Mouse (Mus musculus): ENCODE data around the gene Sall4. TPM values are rescaled to one million over a fixed set of nuclear protein-coding genes. Genes with fewer than 3 reads are reported as not detected.

The Sall4 gene
- total and polyA plus RNA-seq, 3 experiments: 0.11 TPM; not detected in 2

DNA sequence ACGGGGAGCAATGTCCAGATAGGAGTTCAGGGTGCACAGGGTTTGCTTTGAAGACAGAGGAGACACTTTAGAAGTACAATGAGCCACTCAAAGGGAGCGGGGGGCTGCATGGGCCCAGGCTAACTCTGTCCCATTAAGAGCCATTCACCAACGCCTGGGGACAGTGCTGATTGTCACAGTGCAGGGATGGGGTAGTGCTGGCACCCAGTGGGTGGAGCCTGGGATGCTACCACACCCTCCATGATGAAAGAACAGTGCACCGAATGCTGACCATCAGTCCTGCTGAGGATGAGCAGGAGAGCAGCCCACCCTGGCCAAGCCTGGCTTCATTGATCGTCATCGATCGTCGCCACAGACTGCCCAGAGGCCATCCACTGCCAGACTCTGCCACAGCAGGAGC lies 36.5 kb downstream of the Sall4 start:
- peaks cover 81% of the 10 kb centered on the region for H3K9me3 ChIP-seq (replicated peaks)
- ATAC-seq (ENCODE audit: extremely low read depth, insufficient number of reproducible peaks, low FRiP score, poor library complexity, severe bottlenecking): no peak
- no peak overlapping the region for H3K4me3 ChIP-seq (ENCODE audit: low read depth, low read length)

DNA sequence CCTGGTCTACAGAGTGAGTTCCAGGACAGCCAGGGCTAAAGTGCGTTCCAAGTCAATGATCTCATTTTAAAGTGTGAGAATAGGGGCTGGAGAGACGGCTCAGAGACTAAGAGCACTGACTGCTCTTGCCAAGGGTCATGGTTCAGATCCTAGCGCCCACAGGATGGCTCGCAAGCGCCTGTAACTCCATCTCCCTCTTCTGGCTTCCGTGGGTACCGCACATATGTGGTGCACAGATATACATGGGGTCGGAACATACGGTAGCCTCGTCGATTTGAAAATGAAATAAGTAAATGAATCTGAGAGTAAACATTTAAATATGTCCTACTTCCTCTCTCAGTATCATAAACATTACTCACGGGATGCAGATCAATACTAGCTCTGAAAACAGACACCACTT lies 38.0 kb downstream of the Sall4 start:
- no peaks in the 10 kb centered on the region for H3K4me1 ChIP-seq (ENCODE audit: insufficient read depth, low read depth, low read length)
- TF ChIP-seq GATA2 (IDR thresholded peaks at IDR 0.05; ENCODE audit: borderline replicate concordance, low read depth, low read length): no peak
- no peak for TF ChIP-seq POLR2AphosphoS5 (IDR thresholded peaks at IDR 0.05; ENCODE audit: insufficient replicate concordance, low read depth, low read length)
- no peak for TF ChIP-seq CTCF (IDR thresholded peaks at IDR 0.05; ENCODE audit: low read depth, low read length)
- TF ChIP-seq GATA1 (IDR thresholded peaks at IDR 0.05; ENCODE audit: borderline replicate concordance, low read length): no peak
- ATAC-seq (ENCODE audit: extremely low read depth, insufficient number of reproducible peaks, low FRiP score, poor library complexity, severe bottlenecking): no peak
- H3K4me3 ChIP-seq (ENCODE audit: low read depth, low read length): no peak overlapping the region
- DNase-seq (ENCODE audit: low spot score): no peak
- no peaks in the 10 kb centered on the region for H3K27me3 ChIP-seq (ENCODE audit: insufficient read depth, low read length)
- H3K9me3 ChIP-seq (replicated peaks): peaks cover 80% of the 10 kb centered on the region
- no peaks in the 10 kb centered on the region for H3K36me3 ChIP-seq (replicated peaks)

More for the DNA sequence above, 36.5 kb downstream of the Sall4 start:
- no peaks in the 10 kb centered on the region for H3K36me3 ChIP-seq (replicated peaks)
- H3K27me3 ChIP-seq (ENCODE audit: insufficient read depth, low read length): no peaks in the 10 kb centered on the region
- no peaks in the 10 kb centered on the region for H3K4me1 ChIP-seq (ENCODE audit: insufficient read depth, low read depth, low read length)
- TF ChIP-seq POLR2AphosphoS5 (IDR thresholded peaks at IDR 0.05; ENCODE audit: insufficient replicate concordance, low read depth, low read length): no peak
- no peak for TF ChIP-seq GATA1 (IDR thresholded peaks at IDR 0.05; ENCODE audit: borderline replicate concordance, low read length)
- TF ChIP-seq GATA2 (IDR thresholded peaks at IDR 0.05; ENCODE audit: borderline replicate concordance, low read depth, low read length): no peak
- no peak for TF ChIP-seq CTCF (IDR thresholded peaks at IDR 0.05; ENCODE audit: low read depth, low read length)
- TF ChIP-seq TAL1 (conservative IDR thresholded peaks at IDR 0.05; ENCODE audit: low read depth, low read length): no peak
- DNase-seq (ENCODE audit: low spot score): no peak

DNA sequence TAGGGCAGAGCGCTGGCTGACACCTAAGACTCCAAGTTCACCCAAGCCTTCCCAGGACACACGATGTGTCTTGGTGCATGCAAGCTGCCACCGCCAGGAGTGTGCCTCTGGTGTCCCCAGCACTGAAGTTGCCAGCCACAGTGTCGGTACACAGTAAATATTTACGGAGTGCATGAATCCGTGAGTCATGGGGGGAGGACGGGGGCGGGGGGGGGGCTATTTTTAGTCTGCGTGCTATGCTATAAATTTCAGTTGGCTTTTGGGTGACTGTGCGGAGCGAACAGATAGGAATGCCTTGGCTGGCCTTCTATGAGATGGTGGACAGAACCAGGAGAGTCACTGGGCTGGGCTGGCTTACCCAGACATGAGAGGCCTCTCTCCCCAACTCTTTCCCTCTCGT lies 39.7 kb downstream of the Sall4 start:
- Histone ChIP-seq H3K4me3 (ENCODE audit: low read depth, low read length) (no peak overlapping the region), H3K4me1 (ENCODE audit: insufficient read depth, low read depth, low read length) (no peaks in the 10 kb centered on the region), H3K27me3 (ENCODE audit: insufficient read depth, low read length) (no peaks in the 10 kb centered on the region), H3K36me3 (replicated peaks) (no peaks in the 10 kb centered on the region), H3K9me3 (replicated peaks) (peaks cover 82% of the 10 kb centered on the region)
- no peak for TF ChIP-seq POLR2AphosphoS5 (IDR thresholded peaks at IDR 0.05; ENCODE audit: insufficient replicate concordance, low read depth, low read length)
- ATAC-seq (ENCODE audit: extremely low read depth, insufficient number of reproducible peaks, low FRiP score, poor library complexity, severe bottlenecking) (no peak), DNase-seq (ENCODE audit: low spot score) (no peak)

DNA sequence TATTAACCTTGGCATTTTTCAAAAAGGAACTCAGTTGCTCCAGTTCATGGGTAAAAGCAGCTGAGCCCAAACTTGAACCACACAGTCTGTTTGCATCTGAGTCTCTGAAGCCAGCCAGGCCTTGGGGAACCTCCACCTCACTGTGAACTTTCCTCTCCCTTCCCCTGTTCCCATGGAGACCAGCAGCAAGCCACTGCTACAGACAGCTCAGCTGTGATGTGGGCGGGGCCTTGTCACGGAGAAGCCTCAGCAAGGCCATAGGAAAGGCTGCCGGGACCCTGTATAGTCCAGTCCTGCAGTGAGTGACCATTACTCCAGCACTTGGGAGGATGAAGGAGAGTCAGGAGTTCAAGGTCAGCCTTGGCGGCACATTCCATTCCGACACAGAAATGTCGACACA lies 41.7 kb downstream of the Sall4 start:
- H3K4me3 ChIP-seq (ENCODE audit: low read depth, low read length): no peak overlapping the region

DNA sequence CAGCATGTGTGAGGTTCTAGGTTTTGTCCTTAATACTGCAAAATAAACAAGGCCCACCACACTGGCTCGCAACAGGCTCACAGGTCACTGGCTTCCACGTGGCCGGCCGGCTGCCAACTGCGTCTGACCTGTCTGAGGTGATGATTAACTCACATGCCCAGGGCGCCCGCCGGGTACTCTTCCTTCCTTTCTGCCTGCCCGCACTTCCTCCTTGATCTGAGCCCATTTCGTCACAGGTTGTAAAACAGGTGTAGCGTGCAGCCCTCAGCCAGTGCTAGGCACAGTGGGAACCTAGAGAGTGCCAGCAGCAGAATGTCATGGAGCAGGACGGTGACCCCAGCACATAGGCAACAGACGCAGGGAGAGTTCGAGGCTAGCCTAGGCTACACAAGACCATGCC lies 46.4 kb downstream of the Sall4 start:
- DNase-seq (ENCODE audit: low spot score) (no peak), ATAC-seq (ENCODE audit: extremely low read depth, insufficient number of reproducible peaks, low FRiP score, poor library complexity, severe bottlenecking) (no peak)
- Histone ChIP-seq H3K4me1 (ENCODE audit: insufficient read depth, low read depth, low read length) (no peaks in the 10 kb centered on the region), H3K9me3 (replicated peaks) (peaks cover 75% of the 10 kb centered on the region), H3K36me3 (replicated peaks) (no peaks in the 10 kb centered on the region), H3K27me3 (ENCODE audit: insufficient read depth, low read length) (no peaks in the 10 kb centered on the region), H3K4me3 (ENCODE audit: low read depth, low read length) (no peak overlapping the region)
- no peak for TF ChIP-seq POLR2AphosphoS5 (IDR thresholded peaks at IDR 0.05; ENCODE audit: insufficient replicate concordance, low read depth, low read length)
- TF ChIP-seq TAL1 (conservative IDR thresholded peaks at IDR 0.05; ENCODE audit: low read depth, low read length): no peak
- no peak for TF ChIP-seq GATA2 (IDR thresholded peaks at IDR 0.05; ENCODE audit: borderline replicate concordance, low read depth, low read length)
- no peak for TF ChIP-seq GATA1 (IDR thresholded peaks at IDR 0.05; ENCODE audit: borderline replicate concordance, low read length)
- no peak for TF ChIP-seq CTCF (IDR thresholded peaks at IDR 0.05; ENCODE audit: low read depth, low read length)

More for the DNA sequence above, 41.7 kb downstream of the Sall4 start:
- Histone ChIP-seq H3K4me1 (ENCODE audit: insufficient read depth, low read depth, low read length) (no peaks in the 10 kb centered on the region), H3K36me3 (replicated peaks) (no peaks in the 10 kb centered on the region), H3K9me3 (replicated peaks) (peaks cover 82% of the 10 kb centered on the region), H3K27me3 (ENCODE audit: insufficient read depth, low read length) (no peaks in the 10 kb centered on the region)
- ATAC-seq (ENCODE audit: extremely low read depth, insufficient number of reproducible peaks, low FRiP score, poor library complexity, severe bottlenecking) (no peak), DNase-seq (ENCODE audit: low spot score) (no peak)
- TF ChIP-seq GATA2 (IDR thresholded peaks at IDR 0.05; ENCODE audit: borderline replicate concordance, low read depth, low read length): no peak
- no peak for TF ChIP-seq TAL1 (conservative IDR thresholded peaks at IDR 0.05; ENCODE audit: low read depth, low read length)

DNA sequence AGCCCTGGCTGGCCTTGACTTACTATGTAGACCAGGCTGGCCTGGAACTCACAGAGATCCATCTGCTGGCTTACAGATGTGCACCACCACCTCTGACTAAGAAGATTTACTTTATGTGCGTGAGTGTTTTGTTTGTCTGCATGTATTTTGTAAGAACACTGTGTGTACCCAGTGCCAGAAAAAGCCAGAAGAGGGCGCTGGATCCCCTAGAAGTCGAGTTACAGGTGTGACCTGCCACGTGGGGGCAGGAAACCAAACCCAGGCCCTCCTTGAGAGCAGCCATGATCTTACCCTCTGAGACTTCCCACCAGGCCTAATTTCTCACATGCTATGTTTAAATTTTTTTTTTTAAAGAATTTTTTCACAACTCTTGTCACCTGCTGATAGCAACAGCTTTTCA lies 48.0 kb downstream of the Sall4 start:
- H3K36me3 ChIP-seq (replicated peaks): no peaks in the 10 kb centered on the region
- H3K4me3 ChIP-seq (ENCODE audit: low read depth, low read length): no peak overlapping the region
- H3K4me1 ChIP-seq (ENCODE audit: insufficient read depth, low read depth, low read length): no peaks in the 10 kb centered on the region
- ATAC-seq (ENCODE audit: extremely low read depth, insufficient number of reproducible peaks, low FRiP score, poor library complexity, severe bottlenecking) (no peak), DNase-seq (ENCODE audit: low spot score) (no peak)
- H3K9me3 ChIP-seq (replicated peaks): peaks cover 69% of the 10 kb centered on the region
- no peak for TF ChIP-seq GATA1 (IDR thresholded peaks at IDR 0.05; ENCODE audit: borderline replicate concordance, low read length)
- TF ChIP-seq CTCF (IDR thresholded peaks at IDR 0.05; ENCODE audit: low read depth, low read length): no peak
- no peaks in the 10 kb centered on the region for H3K27me3 ChIP-seq (ENCODE audit: insufficient read depth, low read length)

DNA sequence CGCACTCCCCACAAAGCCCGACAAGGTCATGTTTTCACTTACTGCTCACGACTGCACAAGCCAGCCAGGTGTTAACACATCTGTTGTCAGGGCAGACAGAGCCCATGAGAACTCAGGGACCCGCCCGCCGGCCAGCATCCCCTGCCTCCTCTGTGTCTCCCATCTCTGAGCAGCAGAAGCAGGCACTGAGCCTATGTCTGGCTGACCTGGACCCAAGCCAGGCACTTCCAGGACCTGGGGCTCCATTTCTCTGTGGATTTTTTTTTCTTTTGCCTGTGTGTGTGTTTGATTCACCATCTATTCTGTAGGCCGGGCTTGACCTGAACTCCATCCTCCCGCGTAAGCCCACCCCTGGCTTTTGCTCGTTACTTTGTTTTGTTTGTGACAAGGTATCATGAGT lies 49.0 kb downstream of the Sall4 start:
- TF ChIP-seq TAL1 (conservative IDR thresholded peaks at IDR 0.05; ENCODE audit: low read depth, low read length): no peak
- TF ChIP-seq GATA1 (IDR thresholded peaks at IDR 0.05; ENCODE audit: borderline replicate concordance, low read length): no peak
- TF ChIP-seq POLR2AphosphoS5 (IDR thresholded peaks at IDR 0.05; ENCODE audit: insufficient replicate concordance, low read depth, low read length): no peak
- no peak for TF ChIP-seq CTCF (IDR thresholded peaks at IDR 0.05; ENCODE audit: low read depth, low read length)
- no peak for TF ChIP-seq GATA2 (IDR thresholded peaks at IDR 0.05; ENCODE audit: borderline replicate concordance, low read depth, low read length)
- ATAC-seq (ENCODE audit: extremely low read depth, insufficient number of reproducible peaks, low FRiP score, poor library complexity, severe bottlenecking) (no peak), DNase-seq (ENCODE audit: low spot score) (no peak)
- no peaks in the 10 kb centered on the region for H3K27me3 ChIP-seq (ENCODE audit: insufficient read depth, low read length)
- no peaks in the 10 kb centered on the region for H3K36me3 ChIP-seq (replicated peaks)
- H3K4me1 ChIP-seq (ENCODE audit: insufficient read depth, low read depth, low read length): no peaks in the 10 kb centered on the region
- no peak overlapping the region for H3K4me3 ChIP-seq (ENCODE audit: low read depth, low read length)
- peaks cover 71% of the 10 kb centered on the region for H3K9me3 ChIP-seq (replicated peaks)

All from G1E (cell line).